Mouse (Mus musculus): ENCODE data around the gene Dgat2. TPM values are rescaled to one million over a fixed set of nuclear protein-coding genes. Genes with fewer than 3 reads are reported as not detected.

Gene Dgat2
- total RNA-seq, 2 experiments from 2014 or later: 256 to 300 TPM

DNA sequence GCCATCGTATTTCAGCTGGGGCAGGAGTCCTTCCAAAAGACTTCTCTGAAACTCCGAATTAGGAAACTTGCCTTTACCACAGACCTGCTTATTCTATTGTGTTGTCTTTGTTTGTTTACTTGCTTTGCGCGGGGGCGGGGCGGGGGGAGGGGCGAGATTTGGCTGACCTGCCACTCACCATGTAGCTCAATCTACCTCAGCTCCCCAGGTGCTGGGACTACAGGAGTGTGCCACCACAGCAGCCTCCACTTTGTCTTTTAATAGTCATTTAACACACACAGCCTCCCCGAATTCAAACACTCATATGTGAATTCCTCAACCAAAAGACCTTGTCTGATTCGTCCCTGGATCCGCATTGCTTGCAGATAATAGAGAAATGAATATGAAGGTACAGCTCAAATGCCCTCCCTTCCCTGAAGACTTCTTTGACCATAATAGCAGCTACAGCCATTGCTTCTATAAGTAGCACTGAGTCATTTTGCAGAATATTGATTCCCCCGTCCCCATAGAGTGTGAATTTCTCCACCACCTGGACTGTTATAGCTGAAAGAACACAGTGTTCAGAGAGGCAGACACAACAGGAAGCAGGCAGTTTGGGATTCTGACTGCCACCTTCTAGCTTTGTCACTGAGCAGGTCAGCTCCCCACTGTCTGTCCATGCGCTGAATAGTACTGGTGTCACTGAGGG, 40.5 kb downstream of the Dgat2 start:
- intact Hi-C loops (cut with DNase I): loop anchor here (2.0 kb wide), 1 partner anchor 35 kb away; no protein-coding TSS in a partner anchor
- DNase-seq: no peak

DNA sequence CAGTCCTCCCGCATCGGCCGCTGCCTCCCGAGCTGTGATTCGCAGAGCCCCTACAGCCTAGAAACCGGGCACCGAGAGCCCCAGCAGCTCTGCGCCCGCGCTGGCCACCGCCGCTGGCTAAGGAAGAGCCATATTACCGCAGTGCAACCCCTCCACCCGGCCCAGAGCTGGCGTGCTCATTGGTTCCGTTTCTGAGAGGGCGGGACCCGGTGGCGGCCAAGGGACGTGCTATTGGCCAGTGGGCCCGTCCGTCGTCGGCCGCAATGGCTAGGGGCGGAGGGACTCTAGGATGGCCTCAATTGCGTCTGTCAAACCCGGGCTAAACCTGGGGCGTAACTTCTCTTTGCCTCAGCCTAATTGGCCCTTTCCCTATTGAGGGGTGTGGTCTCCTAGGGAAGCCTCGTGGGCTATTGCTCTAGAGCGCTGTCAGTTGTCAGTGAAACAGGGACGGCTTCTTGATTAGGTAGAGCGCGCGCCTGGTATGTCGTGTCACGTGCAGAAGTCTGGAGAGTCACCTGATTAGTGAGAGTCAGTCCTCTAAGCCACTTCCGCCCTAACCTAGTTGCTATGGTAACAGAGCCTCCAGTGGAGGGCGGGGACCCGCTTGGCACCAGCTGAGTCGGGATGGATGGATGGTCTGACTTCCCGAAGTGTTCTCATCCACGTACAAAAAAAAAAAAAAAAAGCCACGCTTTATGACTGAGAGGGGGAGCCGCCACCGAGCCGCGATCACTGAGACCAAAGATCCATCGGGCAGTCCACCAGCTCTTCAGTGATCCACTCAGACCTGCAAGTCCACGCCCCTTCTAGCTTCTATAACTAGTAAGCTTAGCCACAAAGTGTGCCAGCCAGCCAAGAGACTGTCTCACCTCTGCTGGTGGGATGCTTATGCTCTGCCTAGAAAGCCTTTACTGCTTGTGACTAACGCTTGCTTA, 41.3 kb downstream of the Dgat2 start, which contains the start of gene Uvrag:
Gene Uvrag (minus strand): TSS at position 158 of the 935 bp plus-strand sequence.
- intact Hi-C loops (cut with DNase I): loop anchor here (2.0 kb wide), 1 partner anchor 34 kb away; no protein-coding TSS in a partner anchor
- peak; percentile 99 for DNase-seq

DNA sequence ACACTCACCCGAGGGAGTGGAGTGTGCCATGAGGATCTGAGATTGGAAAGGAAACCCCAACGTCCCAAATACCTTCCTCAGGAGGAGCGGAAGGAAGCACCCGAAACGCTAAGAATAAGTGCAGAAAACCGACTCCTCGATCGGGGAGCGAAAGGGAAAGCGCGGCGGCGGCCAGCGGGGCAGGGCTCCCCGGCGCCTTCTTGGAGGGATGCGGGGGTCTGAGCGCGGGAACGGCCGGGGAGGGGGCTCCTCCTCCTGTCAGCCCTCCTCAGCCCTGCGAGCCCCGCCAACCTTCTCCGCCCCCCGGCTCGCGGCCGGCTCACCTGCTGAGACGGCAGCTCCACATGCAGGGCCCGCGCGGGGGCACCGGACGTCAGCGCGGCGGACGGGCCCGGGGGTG, 42.0 kb downstream of the Dgat2 start:
- DNase-seq: no peak
- intact Hi-C loops (cut with DNase I): loop anchor here (2.0 kb wide), 1 partner anchor 34 kb away; no protein-coding TSS in a partner anchor

DNA sequence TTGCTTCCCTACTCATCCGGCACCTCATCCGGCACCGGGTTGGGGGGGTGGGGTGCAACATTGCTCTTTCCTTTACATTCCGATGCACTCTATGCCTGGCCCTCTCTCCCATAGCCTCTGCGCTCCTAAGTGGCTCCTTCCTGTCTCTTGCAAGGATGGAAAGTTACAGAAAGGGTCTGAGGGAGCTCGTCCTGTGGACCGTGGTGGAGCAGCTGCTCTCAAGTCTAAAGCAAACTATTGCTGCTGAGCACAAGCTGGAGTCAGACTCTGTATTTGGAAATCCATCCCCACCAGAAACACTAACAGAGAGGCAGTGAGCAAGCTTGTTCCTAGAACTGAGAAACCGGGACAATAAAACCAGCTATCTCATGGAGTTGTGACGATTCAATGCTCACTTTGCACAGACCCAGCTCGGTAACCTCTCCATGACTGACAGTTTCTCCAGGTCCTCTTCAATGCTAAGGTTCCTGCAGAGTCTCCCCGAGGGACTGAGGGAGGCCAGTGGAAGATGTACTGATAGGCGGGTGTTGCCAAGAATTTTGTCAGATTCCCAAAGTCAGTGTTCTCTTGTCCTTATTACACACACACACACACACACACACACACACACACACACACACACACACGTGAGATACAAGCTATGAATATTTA, 42.6 kb downstream of the Dgat2 start:
- no peak for DNase-seq
- intact Hi-C loops (cut with DNase I): loop anchor here (2.0 kb wide), 2 partner anchors 17 to 33 kb away; no protein-coding TSS in a partner anchor

DNA sequence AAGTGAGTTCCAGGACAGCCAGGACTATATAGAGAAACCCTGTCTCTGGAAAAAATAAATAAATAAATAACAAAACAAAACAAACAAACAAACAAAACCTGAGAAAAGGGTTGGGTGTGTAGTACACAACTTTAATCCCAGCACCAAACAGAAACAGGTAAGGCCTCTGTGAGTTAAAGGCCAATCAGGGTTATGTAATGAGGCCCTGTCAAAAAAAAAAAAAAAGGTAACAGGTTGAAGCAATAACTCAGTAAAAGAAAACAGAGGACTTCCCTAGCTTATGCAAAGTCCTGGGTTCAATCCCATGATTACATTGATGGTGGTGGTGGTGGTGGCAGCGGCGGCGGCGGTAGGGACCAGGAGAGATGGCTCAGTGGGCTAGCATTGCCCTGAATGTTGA, 45.0 kb downstream of the Dgat2 start:
- DNase-seq: no peak
- intact Hi-C loops (cut with DNase I): no loop called here

DNA sequence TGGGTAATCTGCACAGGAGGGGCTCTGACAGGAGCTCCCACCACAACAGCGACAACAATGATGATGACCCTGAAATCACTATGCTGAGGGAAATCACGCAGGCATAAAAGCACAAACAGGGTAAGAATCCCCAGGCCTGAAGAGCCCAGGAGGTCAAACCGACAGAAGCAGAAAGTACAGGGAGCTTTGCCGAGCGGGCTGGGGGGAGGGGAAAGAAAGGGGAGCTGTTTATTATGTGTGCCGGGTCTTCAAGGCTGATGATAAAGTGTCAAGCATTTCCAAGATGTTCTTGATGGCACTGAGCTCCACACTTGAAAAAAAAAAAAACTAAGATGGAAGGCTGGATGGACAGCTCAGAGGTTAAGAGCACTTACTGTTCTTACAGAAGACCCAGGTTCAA, 45.7 kb downstream of the Dgat2 start:
- intact Hi-C loops (cut with DNase I): no loop called here
- no peak for DNase-seq

DNA sequence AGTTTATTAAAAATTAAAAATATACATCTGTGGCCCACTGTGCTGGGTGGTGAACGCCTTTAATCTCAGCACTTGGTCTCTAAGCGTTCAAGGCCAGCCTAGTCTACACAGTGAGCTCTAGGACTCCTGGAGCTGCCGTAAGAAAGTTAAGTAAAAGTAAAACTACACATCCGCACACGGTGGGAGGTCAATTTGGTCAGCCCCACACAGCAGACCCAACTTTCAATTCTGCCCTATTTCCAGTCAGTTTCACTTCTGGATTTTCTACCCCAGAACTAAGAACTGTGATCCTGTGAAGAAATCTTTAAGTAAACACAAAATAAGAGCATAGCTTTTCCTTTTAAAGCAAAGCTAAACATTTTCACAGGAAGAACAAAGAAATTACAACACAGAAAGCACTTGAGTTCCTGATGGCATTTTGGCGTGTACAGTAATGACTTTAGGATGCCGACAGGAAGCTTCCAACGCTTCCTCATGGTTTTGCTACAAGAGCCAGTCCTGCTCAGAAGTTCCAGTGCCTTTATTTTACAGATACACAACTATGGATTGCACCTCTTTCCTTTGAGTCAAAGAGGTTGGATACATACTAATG, 48.6 kb downstream of the Dgat2 start:
- intact Hi-C loops (cut with DNase I): no loop called here
- no peak for DNase-seq

DNA sequence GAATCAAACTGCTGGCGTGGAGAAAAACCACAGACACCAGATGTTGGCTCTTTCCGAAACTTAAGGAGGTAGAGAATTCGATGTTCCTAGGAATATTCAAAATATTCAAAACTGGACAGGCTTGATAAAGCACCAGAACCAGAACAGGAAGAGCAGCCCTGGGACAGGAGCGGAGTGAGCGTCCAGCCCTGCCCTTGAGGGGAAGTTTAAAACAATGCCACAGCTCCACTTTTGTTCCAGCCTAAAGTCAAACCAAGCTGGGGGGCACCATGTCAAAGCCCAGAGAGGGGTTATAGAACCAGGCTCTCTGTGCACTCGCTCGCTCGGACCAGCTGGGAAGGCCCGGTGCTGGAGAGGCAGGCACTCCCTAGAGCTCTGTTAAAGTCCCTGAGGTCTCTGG, 49.9 kb downstream of the Dgat2 start:
- DNase-seq: peak in 1 of 2 experiments; percentile 33
- intact Hi-C loops (cut with DNase I): no loop called here

DNA sequence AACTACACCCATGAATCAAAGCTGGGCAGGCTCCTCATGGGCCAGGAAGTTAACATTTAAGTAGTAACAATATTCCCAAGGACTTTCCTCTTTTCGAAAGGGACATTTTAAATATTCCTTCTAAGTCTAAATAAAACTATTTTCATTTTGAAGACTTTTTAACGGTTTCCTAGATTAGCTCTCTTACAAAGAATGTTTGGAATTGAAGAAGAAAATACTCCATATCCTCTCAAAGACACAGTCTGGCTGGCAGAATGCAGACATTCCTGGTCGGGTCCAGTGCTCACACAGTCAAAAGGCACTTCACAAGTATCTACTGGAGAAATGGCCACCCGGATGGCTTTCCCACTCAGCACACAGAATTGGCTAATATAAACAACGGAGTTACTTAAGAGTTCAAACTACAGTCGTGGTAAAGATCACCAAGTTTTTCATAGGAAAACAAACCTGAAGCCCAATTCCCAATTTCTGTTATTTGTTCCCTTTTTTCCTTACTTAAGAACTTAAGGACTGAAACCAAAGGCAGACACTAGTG, 50.6 kb downstream of the Dgat2 start:
- no peak for DNase-seq

DNA sequence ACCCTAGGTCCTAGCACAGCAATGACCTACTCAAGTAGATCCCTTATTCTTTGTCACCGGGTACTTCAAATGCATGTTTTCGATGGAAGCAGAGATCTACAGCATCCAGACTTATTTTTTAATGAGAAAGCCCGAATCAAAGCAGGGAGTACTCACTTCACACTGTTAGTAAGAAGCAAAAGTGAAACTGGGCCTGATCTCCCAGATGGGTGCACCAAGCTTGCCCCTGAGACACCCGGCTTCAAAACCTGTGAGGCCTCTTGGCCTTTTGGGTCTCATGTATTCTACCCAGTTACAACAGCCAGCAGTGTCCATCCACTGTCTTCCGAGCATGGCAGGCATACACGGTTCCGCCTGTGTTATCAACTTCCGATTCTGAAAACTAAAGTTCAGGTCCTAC, 53.6 kb downstream of the Dgat2 start:
- intact Hi-C loops (cut with DNase I): no loop called here

More for the DNA sequence above, 50.6 kb downstream of the Dgat2 start:
- intact Hi-C loops (cut with DNase I): no loop called here

DNA sequence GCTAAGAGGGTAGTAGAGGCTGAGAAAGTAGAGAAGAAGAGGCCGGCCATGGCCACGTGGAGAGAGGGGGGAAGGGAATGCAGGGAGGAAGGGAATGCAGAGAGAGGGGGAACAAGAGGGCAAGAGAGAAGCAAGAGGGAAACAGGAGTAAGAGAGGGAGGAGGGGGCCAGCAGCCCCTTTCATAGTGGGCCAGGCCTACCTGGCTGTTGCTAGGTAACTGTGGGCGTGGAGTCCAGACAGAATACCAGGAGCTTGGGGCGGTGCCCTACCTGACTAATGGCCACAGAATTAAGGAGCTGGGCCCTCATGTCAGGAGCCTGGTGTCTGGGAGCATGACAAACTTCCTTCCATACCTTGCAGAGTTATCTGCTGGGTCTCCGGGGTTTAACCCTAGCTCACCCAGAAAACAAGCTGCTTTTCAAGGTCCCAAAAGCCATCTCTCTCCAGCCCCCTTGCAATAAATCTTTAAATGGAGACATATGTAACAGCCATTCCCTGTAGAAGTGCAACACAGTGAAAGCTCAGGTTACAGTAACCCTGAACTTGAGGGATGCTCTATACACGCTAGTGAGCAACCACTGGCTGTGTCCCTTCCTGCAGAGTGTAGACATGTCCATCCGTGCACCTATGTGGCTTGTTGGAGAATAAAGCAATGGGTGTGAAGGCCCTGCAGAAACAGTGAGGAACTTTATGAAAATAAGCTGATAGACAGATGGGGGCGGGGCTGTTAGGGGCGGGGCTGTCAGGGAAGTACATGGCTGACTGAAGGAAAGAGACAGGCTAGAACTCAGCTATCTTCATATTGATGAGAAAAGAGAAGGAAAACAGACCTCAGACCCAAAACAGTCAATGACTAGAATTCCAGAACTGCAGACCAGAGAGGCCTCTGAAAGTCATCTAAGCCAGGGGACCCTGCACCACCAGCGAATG, 54.2 kb downstream of the Dgat2 start:
- no peak for DNase-seq
- intact Hi-C loops (cut with DNase I): no loop called here

More for the DNA sequence above, 53.6 kb downstream of the Dgat2 start:
- no peak for DNase-seq

DNA sequence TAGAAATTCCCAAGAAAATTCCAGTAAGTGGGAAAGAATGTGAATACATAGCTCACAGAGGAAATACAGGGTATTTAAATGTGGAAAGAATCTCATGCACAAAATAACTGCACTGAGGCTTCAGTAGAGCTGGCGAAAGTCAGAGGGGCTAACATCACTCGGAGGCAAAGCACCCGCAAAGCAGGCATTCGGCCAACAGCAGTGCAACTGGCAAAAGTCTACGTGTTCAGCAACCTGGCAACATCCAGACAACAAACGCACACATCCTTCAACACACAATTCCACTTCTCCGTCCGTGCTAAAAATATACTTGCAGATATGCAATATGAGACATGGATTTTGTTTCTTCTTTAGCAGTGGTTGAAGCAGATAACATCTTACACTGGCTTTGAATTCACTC, 56.5 kb downstream of the Dgat2 start:
- intact Hi-C loops (cut with DNase I): loop anchor here (2.0 kb wide), 1 partner anchor 17 kb away; no protein-coding TSS in a partner anchor
- peak; percentile 67 to 75 for DNase-seq

DNA sequence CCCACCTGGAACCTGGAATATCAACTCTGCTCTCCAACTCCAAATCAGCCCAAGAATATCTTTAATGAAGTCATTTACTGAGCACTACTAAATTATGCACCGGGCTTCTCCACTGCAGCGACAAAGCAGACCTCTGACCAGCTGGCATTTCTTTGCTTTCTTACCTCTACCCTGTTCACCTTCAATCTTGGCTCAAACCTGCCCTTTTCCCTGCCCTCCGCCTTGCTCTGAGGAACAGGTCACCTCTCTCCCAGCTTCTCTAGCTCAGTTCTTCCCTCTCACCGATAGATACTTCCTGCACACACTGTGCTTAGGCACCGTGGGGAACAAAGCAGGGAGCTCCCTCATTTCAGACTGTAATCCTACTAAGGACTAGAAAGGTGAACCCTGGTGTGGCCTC, 59.9 kb downstream of the Dgat2 start:
- intact Hi-C loops (cut with DNase I): loop anchor here (2.0 kb wide), 1 partner anchor 16 kb away; no protein-coding TSS in a partner anchor

DNA sequence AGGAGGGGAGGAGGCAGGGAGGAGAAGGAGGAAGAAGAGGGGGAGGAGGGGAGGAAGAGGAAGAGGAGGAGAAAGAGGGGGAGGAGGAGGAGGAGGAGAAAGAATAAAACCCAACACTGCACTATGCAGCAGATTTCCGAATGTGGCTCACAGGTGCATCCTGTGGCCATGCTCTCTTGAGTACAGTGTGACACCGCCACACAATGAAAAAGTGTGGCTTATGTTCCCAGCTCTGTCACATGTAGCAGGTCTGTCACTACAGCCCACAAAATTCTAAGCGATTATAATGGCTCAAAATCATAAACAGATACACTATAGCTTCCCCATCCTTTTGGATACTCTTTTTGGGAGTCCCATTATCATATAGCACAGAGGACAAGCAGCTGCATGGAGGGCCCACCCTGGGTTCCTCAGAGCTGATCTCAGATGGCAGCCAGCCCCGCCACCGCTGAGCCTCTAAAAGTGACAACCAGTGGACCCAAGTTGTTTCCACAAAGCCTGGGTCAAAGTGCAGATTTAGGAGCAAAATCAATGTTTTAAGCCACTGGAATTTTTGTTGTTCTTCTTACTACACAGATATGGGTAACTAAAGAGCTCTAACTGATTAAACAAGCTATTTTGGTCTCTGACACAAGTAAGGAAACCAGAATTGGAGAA, 61.5 kb downstream of the Dgat2 start:
- no peak for DNase-seq
- intact Hi-C loops (cut with DNase I): no loop called here

More for the DNA sequence above, 59.9 kb downstream of the Dgat2 start:
- DNase-seq: no peak

DNA sequence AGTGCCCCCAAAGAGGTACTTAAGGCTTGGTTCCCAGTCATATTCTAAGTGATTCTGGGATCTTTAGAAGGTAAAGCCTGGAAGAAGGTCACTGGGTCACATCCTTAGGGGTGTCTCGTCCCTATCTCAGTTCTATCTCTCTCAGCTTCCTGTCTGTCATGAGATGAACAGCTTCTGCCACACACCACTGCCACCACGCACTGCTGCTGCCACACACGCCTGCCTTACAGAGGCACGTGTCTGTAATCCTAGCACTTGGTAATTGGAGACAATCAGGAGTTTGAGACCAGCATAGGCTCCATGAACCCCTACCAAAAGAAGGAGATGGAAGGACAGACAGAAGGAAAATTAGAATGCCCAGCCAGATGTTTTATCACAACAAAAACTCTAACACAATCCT, 62.4 kb downstream of the Dgat2 start:
- DNase-seq: no peak
- intact Hi-C loops (cut with DNase I): no loop called here

DNA sequence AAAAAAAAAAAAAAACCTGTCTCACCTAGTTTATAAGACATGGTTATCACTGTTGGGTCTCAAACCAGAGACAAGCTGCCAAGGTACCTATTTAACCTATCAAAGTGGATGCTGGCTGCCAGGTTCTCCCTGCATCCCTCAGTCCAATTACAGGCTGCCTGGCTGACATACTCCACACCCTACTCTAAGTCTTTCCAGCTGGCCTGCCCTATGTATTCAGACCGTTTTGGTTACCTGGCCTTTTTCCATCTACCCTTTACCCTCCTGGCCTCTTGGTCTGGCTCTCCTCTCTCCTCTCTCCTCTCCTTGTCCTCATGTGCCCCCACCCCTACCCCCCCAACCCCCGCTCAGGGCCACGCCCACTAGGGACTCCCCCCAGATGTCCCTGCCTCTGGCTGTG, 65.7 kb downstream of the Dgat2 start:
- intact Hi-C loops (cut with DNase I): no loop called here
- no peak for DNase-seq

DNA sequence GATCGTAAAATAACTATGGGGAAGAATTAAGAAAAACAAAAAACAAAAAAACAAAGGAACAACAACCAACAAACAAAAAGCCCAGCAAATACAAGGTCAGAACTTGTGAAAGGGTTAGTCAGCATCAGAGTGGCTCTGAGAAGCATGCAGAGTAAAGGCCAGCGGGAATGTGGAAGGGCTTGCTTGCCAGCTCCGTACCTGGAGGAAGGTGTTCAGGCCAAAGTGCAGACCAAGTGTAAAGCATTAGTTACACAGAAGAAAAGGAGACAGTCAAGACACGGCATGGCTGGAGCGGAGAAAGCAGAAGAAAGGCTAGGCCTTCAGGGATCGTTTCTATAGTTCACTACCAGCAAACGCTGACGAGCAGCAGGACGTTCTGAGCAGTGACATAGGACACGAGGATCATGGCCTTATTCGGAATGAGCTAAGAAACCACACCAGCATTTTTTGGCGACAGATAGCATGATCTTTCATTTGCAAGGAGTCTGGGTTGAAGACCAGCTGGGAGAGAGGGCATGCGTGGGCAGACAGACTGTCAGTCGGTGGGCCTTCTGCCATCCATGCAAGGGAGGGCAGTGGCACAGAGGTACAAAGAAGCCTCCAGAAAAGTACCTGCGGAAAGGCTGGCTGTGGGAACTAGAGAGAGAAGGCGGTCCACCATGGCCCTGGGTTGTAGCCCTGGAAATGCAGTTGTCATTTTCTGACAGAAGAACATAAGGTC, 68.4 kb downstream of the Dgat2 start:
- no peak for DNase-seq
- intact Hi-C loops (cut with DNase I): no loop called here

DNA sequence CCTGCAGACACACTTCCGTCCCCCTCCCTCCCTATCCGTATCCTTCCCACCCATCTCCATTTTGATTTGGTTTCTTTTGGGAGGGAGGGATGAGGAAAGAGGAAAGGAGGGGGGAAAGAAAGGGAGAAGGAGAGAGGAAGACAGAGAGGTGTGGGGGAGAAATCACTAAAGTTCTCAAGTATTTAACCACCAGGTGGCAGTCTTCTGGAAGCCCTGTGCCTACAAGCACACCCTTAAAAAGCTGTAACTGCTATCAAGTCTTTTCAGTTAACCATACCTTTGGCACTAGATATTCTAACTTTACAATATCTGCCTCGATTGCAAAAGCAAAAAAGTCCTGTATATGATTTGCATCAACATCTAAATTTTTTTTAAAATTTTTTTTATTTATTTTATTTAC, 75.0 kb downstream of the Dgat2 start:
- DNase-seq: peak in 1 of 2 experiments; percentile 37
- intact Hi-C loops (cut with DNase I): loop anchor here (1.0 to 2.0 kb wide), 2 partner anchors 33 to 44 kb away; partner anchors contain the start of gene Uvrag
